10 mouse cellular contexts compared by ENCODE assay signal in the genomic region with DNA sequence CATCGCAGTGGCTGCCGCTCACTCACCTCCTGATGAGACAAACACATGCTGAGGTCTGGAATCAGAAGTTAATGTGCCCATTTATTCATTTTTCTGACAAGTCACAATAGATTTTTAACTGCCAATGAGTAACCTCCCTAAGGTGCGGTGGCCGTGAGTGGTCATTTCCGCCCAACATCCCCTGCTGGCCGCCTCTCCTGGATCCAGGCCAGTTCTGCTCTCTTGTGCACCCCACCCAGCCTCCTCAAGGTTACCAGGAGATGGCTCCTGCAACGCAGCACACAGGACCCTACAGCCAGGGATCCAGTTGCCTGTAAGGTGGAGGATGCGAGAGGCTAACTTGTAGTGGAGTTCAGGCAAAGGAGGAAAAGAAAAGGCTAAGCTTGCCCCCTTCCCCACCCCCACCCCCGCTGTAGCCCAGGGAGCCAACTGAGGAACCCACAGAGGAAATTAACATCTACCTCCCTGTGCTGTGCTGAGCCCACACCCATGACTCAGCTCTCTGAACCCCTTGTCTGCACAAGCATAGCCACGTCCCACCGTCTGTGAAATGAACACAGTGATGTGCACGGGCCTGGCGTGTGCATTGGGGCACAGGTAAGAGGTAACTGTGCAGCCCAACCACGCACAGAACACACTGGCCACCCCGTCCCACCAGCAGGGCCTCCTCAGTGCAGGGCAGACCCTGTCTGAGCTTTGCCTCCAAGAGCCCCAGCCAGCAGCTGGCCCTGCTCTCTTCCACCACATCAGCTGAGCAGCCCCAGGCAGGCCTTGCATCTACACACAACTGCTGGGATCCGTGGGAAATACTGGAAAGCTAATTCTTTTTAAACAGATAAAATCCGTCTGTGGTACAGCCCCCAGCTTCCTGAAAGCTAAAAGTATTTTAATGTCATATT.
DNase-seq lines count a peak whose midpoint lies in the region; ATAC-seq and TF ChIP-seq lines count a peak whose summit lies in the region.
"Had no signal": no experiment of that assay in that cellular context is flagged by ENCODE, and none has a peak within 500 bp of the region (broad histone marks: within the 10 kb centered on the region; RNA-seq: fewer than 3 reads in every experiment).

No protein-coding gene starts in this region.

- H3K9me3 ChIP-seq in kidney, postnatal 0 days (replicated peaks; ENCODE audit: low read length) = no peaks in the 10 kb centered on the region
- no peaks in the 10 kb centered on the region for H3K9me3 ChIP-seq in heart, embryonic 11.5 days (replicated peaks; ENCODE audit: control insufficient read depth, low read length)
- H3K9me3 ChIP-seq: liver, embryonic 13.5 days had no signal

- no peak overlapping the region for H3K9ac ChIP-seq in kidney, postnatal 0 days (ENCODE audit: low read depth, low read length)
- H3K9ac ChIP-seq in heart, embryonic 11.5 days (ENCODE audit: low read depth, low read length) = no peak overlapping the region
- H3K9ac ChIP-seq: liver, embryonic 13.5 days had no signal

- no peaks in the 10 kb centered on the region for H3K36me3 ChIP-seq in kidney, postnatal 0 days (ENCODE audit: insufficient read depth, low read length)
- no peaks in the 10 kb centered on the region; the same call in 1 of the 2 replicates for H3K36me3 ChIP-seq in heart, embryonic 11.5 days (ENCODE audit: control insufficient read depth, insufficient read depth, low read length)

- 64% methylated on average over 17 of the region's 17 CpGs for WGBS in kidney, postnatal 0 days
- 63% methylated on average over 17 of the region's 17 CpGs for WGBS in heart, embryonic 11.5 days (ENCODE audit: insufficient replicate concordance)

- peak overlapping the region; percentile 32; the same call in 1 of the 2 replicates for H3K27ac ChIP-seq in kidney, postnatal 0 days
- no peak overlapping the region for H3K27ac ChIP-seq in heart, embryonic 11.5 days (ENCODE audit: low read depth, low read length)
- H3K27ac ChIP-seq: liver, embryonic 13.5 days had no signal

- no peak for TF ChIP-seq CTCF in kidney, postnatal 0 days (IDR thresholded peaks at IDR 0.05; ENCODE audit: low read depth)

- ATAC-seq in kidney, postnatal 0 days (replicated peaks; ENCODE audit: low FRiP score, low read depth) = peak; percentile 52
- ATAC-seq in common myeloid progenitor, adult 5-6 weeks (replicated peaks; ENCODE audit: low read depth, poor library complexity, severe bottlenecking) = peak; percentile 80
- ATAC-seq in heart, embryonic 11.5 days (replicated peaks; ENCODE audit: insufficient number of reproducible peaks, low FRiP score, low TSS enrichment) = peak; percentile 23; the same call in 1 of the 2 replicates

- DNase-seq in kidney, postnatal 0 days (ENCODE audit: low spot score) = peak; percentile 82
- no peak for DNase-seq in kidney, adult 18-20 months
- DNase-seq in lung, postnatal 4 days = peak; percentile 44 to 89
- DNase-seq in cerebellum, adult 8-10 months = no peak
- no peak for DNase-seq in thymus, postnatal 4 days
- DNase-seq in thymus, postnatal 0 days (ENCODE audit: low spot score) = no peak
- DNase-seq: liver, embryonic 13.5 days had no signal

- no peak overlapping the region for H3K4me3 ChIP-seq in kidney, postnatal 0 days (replicated peaks; ENCODE audit: low read depth, low read length)
- H3K4me3 ChIP-seq in heart, embryonic 11.5 days (ENCODE audit: low read depth, low read length) = no peak overlapping the region
- H3K4me3 ChIP-seq: erythroblast, embryonic 14.5 days; liver, embryonic 13.5 days had no signal

- no peak overlapping the region for H3K4me2 ChIP-seq in kidney, postnatal 0 days (ENCODE audit: low read length)
- H3K4me2 ChIP-seq in heart, embryonic 11.5 days = no peak overlapping the region
- H3K4me2 ChIP-seq: liver, embryonic 13.5 days had no signal

- no peaks in the 10 kb centered on the region for H3K4me1 ChIP-seq in kidney, postnatal 0 days (replicated peaks; ENCODE audit: insufficient read depth, low read length)
- H3K4me1 ChIP-seq in heart, embryonic 11.5 days (ENCODE audit: control insufficient read depth, insufficient read depth, low read length) = peaks cover 5% of the 10 kb centered on the region

- H3K27me3 ChIP-seq in kidney, postnatal 0 days (ENCODE audit: insufficient read depth, low read length) = no peaks in the 10 kb centered on the region
- H3K27me3 ChIP-seq in heart, embryonic 11.5 days (ENCODE audit: control insufficient read depth, insufficient read depth, low read length) = no peaks in the 10 kb centered on the region
- H3K27me3 ChIP-seq: liver, embryonic 13.5 days had no signal

Comparison
In these comparisons a context has a peak if more than half of its experiments do, and no peak if none do; other contexts are left out.
1. DNase-seq: peak in kidney, postnatal 0 days (single experiment) and lung, postnatal 4 days (2 of 2); none in kidney, adult 18-20 months (single experiment), cerebellum, adult 8-10 months (single experiment), thymus, postnatal 4 days (single experiment) and thymus, postnatal 0 days (single experiment).
2. ATAC-seq: peak in every context shown above with its lines; median percentile 80 in common myeloid progenitor, adult 5-6 weeks; 52 in kidney, postnatal 0 days; 23 in heart, embryonic 11.5 days.